Mouse (Mus musculus): ENCODE results near the gene D330045A20Rik. TPM values are rescaled to one million over a fixed set of nuclear protein-coding genes. Genes with fewer than 3 reads are reported as not detected.
"Not testable (repeated sequence)": the region's sequence is repeated elsewhere in the genome, so short reads cannot be mapped to it uniquely, and the experiment has no call there.

The D330045A20Rik gene
- polyA plus RNA-seq (2014; fragmentation: Nextera tagmentation; extraction: Ambion mirVana): 0.93 and 1.9 TPM in 2 replicates

DNA sequence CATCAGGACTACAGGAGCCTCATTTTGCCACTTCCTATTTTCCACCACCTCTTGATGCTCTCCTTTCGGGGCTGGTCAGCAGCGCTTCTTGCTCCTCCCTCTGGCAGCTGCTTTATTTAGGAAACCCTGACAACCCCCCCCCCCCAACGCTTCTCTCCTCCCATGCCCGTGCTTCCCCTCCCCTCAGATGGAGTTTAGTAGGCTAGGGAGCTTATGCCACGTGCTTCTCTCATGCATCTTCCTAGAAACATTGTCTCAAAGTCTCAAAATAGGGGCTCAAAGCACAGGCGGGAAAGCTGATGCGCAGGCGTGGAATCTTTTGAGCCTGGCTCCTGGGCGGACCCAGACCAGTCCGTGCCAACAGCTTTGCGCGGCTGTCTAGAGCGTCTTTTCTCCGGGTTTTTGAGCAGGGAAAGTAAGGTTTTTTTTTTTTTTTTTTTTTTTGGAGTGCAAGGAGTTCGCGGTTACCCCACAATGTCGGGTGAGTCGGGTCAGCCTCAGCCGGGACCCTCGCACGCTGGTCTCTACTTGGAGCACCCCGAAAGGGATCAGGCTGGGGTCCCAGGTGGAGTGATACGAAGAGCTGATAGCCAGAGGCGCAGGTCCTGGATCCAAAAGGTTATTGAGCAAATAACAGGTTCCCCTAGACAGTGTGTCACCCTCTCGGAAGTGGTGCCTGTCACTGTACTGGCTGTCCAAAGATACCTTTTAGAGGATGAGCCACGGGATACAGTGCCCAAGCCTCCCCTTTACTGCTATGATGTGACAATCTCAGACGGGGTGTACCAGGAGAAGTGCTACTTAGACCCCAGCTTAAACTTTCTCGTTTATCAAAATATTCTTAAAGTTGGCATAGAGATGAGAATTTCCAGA lies at the start of gene D330045A20Rik:
TSS of gene D330045A20Rik (plus strand) at position 346 of the 873 bp plus-strand sequence.
- Histone ChIP-seq H3K36me3 (ENCODE audit: control insufficient read depth, insufficient read depth, low read length) (no peaks in the 10 kb centered on the region), H3K9me3 (ENCODE audit: control insufficient read depth, low read length) (no peaks in the 10 kb centered on the region), H3K4me2 (ENCODE audit: low read depth, severe bottlenecking) (peak within 1 kb of the TSS; percentile 41), H3K4me3 (ENCODE audit: low read depth, low read length) (peak within 1 kb of the TSS; percentile 23; the same call in 1 of the 2 replicates), H3K4me1 (ENCODE audit: control insufficient read depth, insufficient read depth, low read length) (no peaks in the 10 kb centered on the region), H3K27me3 (ENCODE audit: control insufficient read depth, insufficient read depth, low read length) (no peaks in the 10 kb centered on the region), H3K27ac (replicated peaks; ENCODE audit: low read depth, low read length) (no peak within 1 kb of the TSS), H3K9ac (ENCODE audit: low read length) (no peak within 1 kb of the TSS)
- ATAC-seq (ENCODE audit: insufficient number of reproducible peaks, low FRiP score, low TSS enrichment, low read depth) (peak; percentile 54; the same call in 1 of the 2 replicates), DNase-seq (ENCODE audit: low spot score) (peak; percentile 49)
- 28% methylated on average over 28 of the region's 28 CpGs for WGBS

DNA sequence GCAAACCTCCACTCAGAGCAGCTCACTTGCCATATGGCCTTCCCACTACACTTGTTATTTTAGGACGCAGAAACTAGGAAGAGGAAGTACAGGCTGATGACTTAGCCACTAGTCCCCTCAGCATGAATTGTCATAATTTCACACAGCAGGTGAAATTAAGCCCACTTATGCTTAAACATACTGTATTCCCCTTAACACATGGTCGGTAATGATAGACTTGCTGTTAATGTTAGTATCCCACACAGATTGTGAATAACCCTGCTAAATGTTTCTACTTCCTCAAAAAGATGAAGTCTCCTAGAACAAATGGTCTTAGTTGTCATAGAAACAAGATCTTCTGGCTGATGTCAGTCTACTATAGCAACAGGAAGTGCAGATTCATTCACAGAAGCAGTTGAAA lies 47.6 kb upstream of the D330045A20Rik start:
- Histone ChIP-seq H3K27me3 (ENCODE audit: control insufficient read depth, insufficient read depth, low read length) (no peaks in the 10 kb centered on the region), H3K9me3 (ENCODE audit: control insufficient read depth, low read length) (no peaks in the 10 kb centered on the region), H3K4me3 (ENCODE audit: low read depth, low read length) (no peak overlapping the region), H3K4me2 (ENCODE audit: low read depth, severe bottlenecking) (no peak overlapping the region), H3K36me3 (ENCODE audit: control insufficient read depth, insufficient read depth, low read length) (no peaks in the 10 kb centered on the region), H3K9ac (ENCODE audit: low read length) (no peak overlapping the region), H3K4me1 (ENCODE audit: control insufficient read depth, insufficient read depth, low read length) (no peaks in the 10 kb centered on the region), H3K27ac (replicated peaks; ENCODE audit: low read depth, low read length) (no peak overlapping the region)
- WGBS: 78% methylated on average over 2 of the region's 2 CpGs
- ATAC-seq (ENCODE audit: insufficient number of reproducible peaks, low FRiP score, low TSS enrichment, low read depth) (no peak), DNase-seq (ENCODE audit: low spot score) (no peak)

DNA sequence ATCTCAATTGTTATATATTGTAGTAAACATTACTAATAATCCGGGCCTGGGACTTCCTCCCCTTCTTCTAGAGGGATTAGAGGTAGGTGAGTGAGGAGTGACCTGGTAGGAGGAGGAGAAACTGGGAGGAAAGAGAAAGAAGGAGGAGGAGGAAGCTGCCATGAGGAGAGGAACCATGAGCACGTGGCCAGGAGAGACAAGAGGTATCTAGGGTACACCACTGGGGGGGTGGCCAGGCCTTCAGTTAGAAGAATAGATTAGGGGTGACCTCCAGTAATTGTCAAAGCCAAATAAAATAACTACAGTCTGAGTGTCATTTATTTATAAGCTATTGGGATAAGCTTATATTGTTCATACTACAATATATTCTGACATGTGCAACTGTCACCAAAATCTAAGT lies 45.0 kb upstream of the D330045A20Rik start:
- no peak overlapping the region for H3K27ac ChIP-seq (replicated peaks; ENCODE audit: low read depth, low read length)
- H3K4me1 ChIP-seq (ENCODE audit: control insufficient read depth, insufficient read depth, low read length): no peaks in the 10 kb centered on the region
- no peak overlapping the region for H3K4me3 ChIP-seq (ENCODE audit: low read depth, low read length)
- H3K36me3 ChIP-seq (ENCODE audit: control insufficient read depth, insufficient read depth, low read length): no peaks in the 10 kb centered on the region
- H3K27me3 ChIP-seq (ENCODE audit: control insufficient read depth, insufficient read depth, low read length): no peaks in the 10 kb centered on the region
- H3K9me3 ChIP-seq (ENCODE audit: control insufficient read depth, low read length): no peaks in the 10 kb centered on the region
- no peak for ATAC-seq (ENCODE audit: insufficient number of reproducible peaks, low FRiP score, low TSS enrichment, low read depth)
- H3K4me2 ChIP-seq (ENCODE audit: low read depth, severe bottlenecking): no peak overlapping the region
- no peak for DNase-seq (ENCODE audit: low spot score)
- WGBS: 68% methylated on average over 2 of the region's 2 CpGs
- H3K9ac ChIP-seq (ENCODE audit: low read length): no peak overlapping the region

DNA sequence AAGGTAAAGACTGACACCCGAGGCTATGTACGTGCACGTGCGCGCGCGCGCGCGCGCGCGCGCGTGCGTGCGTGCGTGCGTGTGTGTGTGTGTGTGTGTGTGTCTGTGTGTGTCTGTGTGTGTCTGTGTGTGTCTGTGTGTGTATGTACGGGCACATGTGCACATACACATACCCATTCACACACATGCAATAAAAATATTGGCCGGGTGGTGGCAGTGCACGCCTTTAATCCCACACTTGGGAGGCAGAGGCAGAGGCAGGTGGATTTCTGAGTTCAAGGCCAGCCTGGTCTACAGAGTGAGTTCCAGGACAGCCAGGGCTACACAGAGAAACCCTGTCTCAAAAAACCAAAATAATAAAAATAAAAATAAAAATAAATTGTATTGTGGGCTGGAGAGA lies 39.1 kb upstream of the D330045A20Rik start:
- not testable (repeated sequence) for H3K9me3 ChIP-seq (ENCODE audit: control insufficient read depth, low read length); H3K36me3 ChIP-seq (ENCODE audit: control insufficient read depth, insufficient read depth, low read length); DNase-seq (ENCODE audit: low spot score); H3K4me1 ChIP-seq (ENCODE audit: control insufficient read depth, insufficient read depth, low read length); H3K27ac ChIP-seq (replicated peaks; ENCODE audit: low read depth, low read length); H3K9ac ChIP-seq (ENCODE audit: low read length); ATAC-seq (ENCODE audit: insufficient number of reproducible peaks, low FRiP score, low TSS enrichment, low read depth); H3K4me2 ChIP-seq (ENCODE audit: low read depth, severe bottlenecking); H3K27me3 ChIP-seq (ENCODE audit: control insufficient read depth, insufficient read depth, low read length); H3K4me3 ChIP-seq (ENCODE audit: low read depth, low read length)
- 86% methylated on average over 22 of the region's 22 CpGs for WGBS

DNA sequence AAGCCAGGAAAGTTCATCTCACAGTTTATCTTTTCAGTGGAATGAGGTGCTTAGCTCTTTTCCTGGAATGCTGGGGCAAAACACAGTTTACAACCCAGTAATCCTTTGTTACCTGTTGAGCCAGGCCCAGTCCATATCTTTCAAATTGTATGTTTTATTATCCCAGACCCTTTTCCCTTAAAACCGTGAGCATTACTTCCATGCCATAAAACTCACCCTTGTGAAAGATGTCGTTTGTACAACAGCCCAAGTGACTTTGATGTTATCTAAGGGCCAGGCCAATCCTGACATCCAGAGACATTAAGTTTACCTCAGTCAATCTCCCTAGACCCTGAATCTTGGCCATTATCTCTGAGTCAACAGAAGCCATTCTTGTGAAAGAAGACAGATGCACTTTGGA lies 23.4 kb upstream of the D330045A20Rik start:
- Histone ChIP-seq H3K9me3 (ENCODE audit: control insufficient read depth, low read length) (no peaks in the 10 kb centered on the region), H3K4me1 (ENCODE audit: control insufficient read depth, insufficient read depth, low read length) (no peaks in the 10 kb centered on the region), H3K27me3 (ENCODE audit: control insufficient read depth, insufficient read depth, low read length) (no peaks in the 10 kb centered on the region), H3K9ac (ENCODE audit: low read length) (no peak overlapping the region), H3K36me3 (ENCODE audit: control insufficient read depth, insufficient read depth, low read length) (no peaks in the 10 kb centered on the region), H3K27ac (replicated peaks; ENCODE audit: low read depth, low read length) (no peak overlapping the region), H3K4me2 (ENCODE audit: low read depth, severe bottlenecking) (no peak overlapping the region), H3K4me3 (ENCODE audit: low read depth, low read length) (no peak overlapping the region)
- 26% methylated on average over 2 of the region's 2 CpGs for WGBS
- DNase-seq (ENCODE audit: low spot score): no peak
- no peak for ATAC-seq (ENCODE audit: insufficient number of reproducible peaks, low FRiP score, low TSS enrichment, low read depth)

DNA sequence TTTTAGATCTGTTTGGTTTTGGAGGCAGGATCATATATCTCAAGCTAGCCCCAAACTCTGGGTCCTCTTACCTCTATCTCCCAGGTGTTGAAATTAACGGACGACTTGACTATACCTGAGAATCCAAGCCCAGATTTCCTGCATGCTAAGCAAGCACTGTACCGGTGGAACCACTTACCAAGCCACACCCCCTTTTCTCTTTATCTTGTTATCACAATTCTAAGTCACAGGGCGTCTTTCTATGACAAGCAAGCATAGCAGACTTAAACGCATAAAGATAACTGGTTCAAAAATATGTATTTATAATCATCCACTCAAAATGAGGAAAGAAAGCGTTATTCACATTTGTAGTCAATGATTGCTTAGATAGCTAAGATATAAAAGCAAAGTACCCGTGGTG lies 1.9 kb downstream of the D330045A20Rik start:
- Histone ChIP-seq H3K4me3 (ENCODE audit: low read depth, low read length) (no peak overlapping the region), H3K36me3 (ENCODE audit: control insufficient read depth, insufficient read depth, low read length) (no peaks in the 10 kb centered on the region), H3K27me3 (ENCODE audit: control insufficient read depth, insufficient read depth, low read length) (no peaks in the 10 kb centered on the region), H3K4me2 (ENCODE audit: low read depth, severe bottlenecking) (no peak overlapping the region), H3K9ac (ENCODE audit: low read length) (no peak overlapping the region), H3K9me3 (ENCODE audit: control insufficient read depth, low read length) (no peaks in the 10 kb centered on the region), H3K27ac (replicated peaks; ENCODE audit: low read depth, low read length) (no peak overlapping the region), H3K4me1 (ENCODE audit: control insufficient read depth, insufficient read depth, low read length) (no peaks in the 10 kb centered on the region)
- no peak for DNase-seq (ENCODE audit: low spot score)
- 70% methylated on average over 7 of the region's 7 CpGs for WGBS
- ATAC-seq (ENCODE audit: insufficient number of reproducible peaks, low FRiP score, low TSS enrichment, low read depth): no peak

DNA sequence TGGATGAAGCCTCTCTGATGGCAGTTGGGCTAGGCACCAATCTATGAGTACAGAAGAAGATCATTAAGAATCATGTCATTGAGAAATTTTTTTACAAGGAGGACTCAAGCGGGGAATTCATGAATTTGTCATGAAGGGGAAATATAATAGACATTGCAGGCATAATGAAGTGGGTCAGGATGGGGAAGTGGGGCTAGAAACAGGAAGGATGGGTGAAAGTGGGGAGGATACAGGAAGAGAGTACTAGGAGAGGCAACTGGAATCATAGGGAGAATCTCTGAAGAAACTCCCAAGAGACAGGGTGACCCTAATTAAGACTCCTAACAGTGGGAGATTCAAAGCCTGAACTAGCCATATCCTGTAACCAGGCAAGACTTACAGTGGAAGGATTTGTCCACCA lies 4.8 kb downstream of the D330045A20Rik start:
- Histone ChIP-seq H3K9ac (ENCODE audit: low read length) (no peak overlapping the region), H3K27ac (replicated peaks; ENCODE audit: low read depth, low read length) (no peak overlapping the region), H3K27me3 (ENCODE audit: control insufficient read depth, insufficient read depth, low read length) (no peaks in the 10 kb centered on the region), H3K4me2 (ENCODE audit: low read depth, severe bottlenecking) (no peak overlapping the region), H3K4me3 (ENCODE audit: low read depth, low read length) (no peak overlapping the region), H3K4me1 (ENCODE audit: control insufficient read depth, insufficient read depth, low read length) (no peaks in the 10 kb centered on the region), H3K36me3 (ENCODE audit: control insufficient read depth, insufficient read depth, low read length) (no peaks in the 10 kb centered on the region), H3K9me3 (ENCODE audit: control insufficient read depth, low read length) (no peaks in the 10 kb centered on the region)
- ATAC-seq (ENCODE audit: insufficient number of reproducible peaks, low FRiP score, low TSS enrichment, low read depth): no peak
- DNase-seq (ENCODE audit: low spot score): no peak
- 69% methylated on average over 1 of the region's 1 CpGs for WGBS

DNA sequence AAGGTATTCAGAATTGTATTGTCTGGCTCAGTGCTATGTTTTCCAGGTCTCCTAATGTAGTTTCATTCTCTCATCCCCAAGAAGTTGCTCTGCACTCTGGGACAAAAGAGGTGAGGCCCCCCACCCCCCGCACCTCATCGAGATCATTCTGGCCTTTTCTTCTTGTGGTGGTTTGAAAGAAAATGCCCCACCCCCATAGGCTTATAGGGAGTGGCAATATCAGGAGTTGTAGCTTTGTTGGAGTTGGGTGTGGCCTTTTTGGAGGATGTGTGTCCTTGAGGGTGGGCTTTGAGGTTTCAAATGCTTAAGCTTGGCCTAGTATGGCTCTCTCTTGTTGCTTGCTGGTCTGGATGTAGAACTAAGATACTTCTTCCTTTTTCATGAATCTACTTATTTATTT lies 36.0 kb downstream of the D330045A20Rik start:
- Histone ChIP-seq H3K27ac (replicated peaks; ENCODE audit: low read depth, low read length) (no peak overlapping the region), H3K9ac (ENCODE audit: low read length) (no peak overlapping the region), H3K36me3 (ENCODE audit: control insufficient read depth, insufficient read depth, low read length) (no peaks in the 10 kb centered on the region), H3K27me3 (ENCODE audit: control insufficient read depth, insufficient read depth, low read length) (no peaks in the 10 kb centered on the region), H3K9me3 (ENCODE audit: control insufficient read depth, low read length) (no peaks in the 10 kb centered on the region), H3K4me2 (ENCODE audit: low read depth, severe bottlenecking) (no peak overlapping the region), H3K4me3 (ENCODE audit: low read depth, low read length) (no peak overlapping the region), H3K4me1 (ENCODE audit: control insufficient read depth, insufficient read depth, low read length) (no peaks in the 10 kb centered on the region)
- DNase-seq (ENCODE audit: low spot score): no peak
- WGBS: 90% methylated on average over 2 of the region's 2 CpGs
- no peak for ATAC-seq (ENCODE audit: insufficient number of reproducible peaks, low FRiP score, low TSS enrichment, low read depth)
